Mouse (Mus musculus): ENCODE data around the gene Gm26938. TPM values are rescaled to one million over a fixed set of nuclear protein-coding genes. Genes with fewer than 3 reads are reported as not detected.

Gene Gm26938
- polyA plus RNA-seq, 1 experiment from 2014 or later, result not detected

DNA sequence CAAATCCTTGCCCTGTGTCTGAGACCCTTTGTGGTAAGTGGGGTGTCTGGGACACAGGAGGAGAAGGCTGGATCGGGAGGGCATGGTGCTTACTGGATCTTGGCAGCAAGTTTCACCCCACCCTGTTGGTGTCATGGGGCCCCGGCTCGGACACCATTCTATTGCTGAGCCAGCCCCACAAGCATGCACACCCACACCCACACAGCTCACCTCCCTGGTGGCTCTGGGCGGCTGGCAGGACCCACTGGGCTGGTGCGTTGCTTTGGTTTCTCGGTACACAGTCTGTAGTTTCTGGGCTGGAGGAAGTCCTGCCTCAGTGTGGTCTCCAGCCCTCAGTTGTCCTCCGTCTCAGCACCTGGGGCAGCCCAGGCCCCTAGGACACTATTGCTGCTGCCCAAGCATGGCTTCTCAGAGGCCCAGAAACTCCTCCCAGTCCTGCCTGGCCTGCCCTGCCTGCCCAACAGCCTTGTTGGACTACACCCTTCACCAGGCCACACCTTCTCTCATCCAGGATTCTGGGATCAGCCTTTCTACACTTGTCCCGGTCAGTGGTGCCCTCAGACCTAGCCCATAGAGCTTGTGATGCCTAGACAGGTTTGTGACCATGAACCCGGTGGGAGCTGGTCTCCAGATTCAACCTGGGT is 6.5 kb downstream of the Gm26938 start, which contains the start of gene Tmem184a:
TSS of gene Tmem184a (minus strand) at position 380 of the 644 bp plus-strand sequence.
- Histone ChIP-seq H3K27me3 (ENCODE audit: control insufficient read depth, insufficient read depth, low read length) (peaks cover 6% of the 10 kb centered on the region; the same call in 1 of the 2 replicates), H3K4me1 (ENCODE audit: control insufficient read depth, insufficient read depth, low read length) (no peaks in the 10 kb centered on the region), H3K4me2 (no peak within 1 kb of the TSS), H3K27ac (ENCODE audit: low read depth, low read length) (no peak within 1 kb of the TSS), H3K9me3 (replicated peaks; ENCODE audit: control insufficient read depth, low read length) (no peaks in the 10 kb centered on the region), H3K4me3 (ENCODE audit: low read depth, low read length) (no peak within 1 kb of the TSS), H3K9ac (ENCODE audit: low read depth, low read length) (no peak within 1 kb of the TSS), H3K36me3 (ENCODE audit: control insufficient read depth, insufficient read depth, low read length) (peaks cover 13% of the 10 kb centered on the region)
- ATAC-seq (replicated peaks; ENCODE audit: insufficient number of reproducible peaks, low FRiP score, low TSS enrichment), result no peak
- 83% methylated on average over 9 of the region's 9 CpGs for WGBS (ENCODE audit: insufficient replicate concordance)

DNA sequence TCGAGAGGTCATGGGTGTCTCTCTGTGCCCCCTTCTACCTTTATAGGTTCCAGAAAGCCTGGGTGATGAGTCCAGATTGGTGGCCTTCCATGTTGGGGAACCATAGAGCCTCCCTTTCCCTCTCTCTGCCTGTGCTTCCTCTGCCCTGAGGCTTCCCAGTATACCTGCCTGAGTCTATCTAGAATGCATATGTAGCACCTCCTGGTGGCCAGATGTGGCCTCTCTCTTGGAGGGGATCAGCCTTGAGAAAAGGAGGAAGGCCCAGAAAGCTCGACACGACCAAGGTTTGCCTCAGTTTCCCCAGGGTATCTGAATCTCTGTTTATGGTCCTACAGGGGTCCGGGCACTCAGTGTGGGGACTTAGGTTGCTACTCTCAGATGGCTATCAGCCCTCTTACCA is 7.4 kb downstream of the Gm26938 start:
- WGBS (ENCODE audit: insufficient replicate concordance), result 38% methylated on average over 4 of the region's 4 CpGs
- Histone ChIP-seq H3K36me3 (ENCODE audit: control insufficient read depth, insufficient read depth, low read length) (peaks cover 13% of the 10 kb centered on the region), H3K9me3 (replicated peaks; ENCODE audit: control insufficient read depth, low read length) (no peaks in the 10 kb centered on the region), H3K27me3 (ENCODE audit: control insufficient read depth, insufficient read depth, low read length) (peaks cover 15% of the 10 kb centered on the region), H3K27ac (ENCODE audit: low read depth, low read length) (peak overlapping the region; percentile 35; the same call in 1 of the 2 replicates), H3K9ac (ENCODE audit: low read depth, low read length) (no peak overlapping the region), H3K4me2 (no peak overlapping the region), H3K4me1 (ENCODE audit: control insufficient read depth, insufficient read depth, low read length) (no peaks in the 10 kb centered on the region), H3K4me3 (ENCODE audit: low read depth, low read length) (no peak overlapping the region)
- 0 out of 2 replicates have a peak, but pooled peaks have one; percentile 52 for ATAC-seq (replicated peaks; ENCODE audit: insufficient number of reproducible peaks, low FRiP score, low TSS enrichment)

DNA sequence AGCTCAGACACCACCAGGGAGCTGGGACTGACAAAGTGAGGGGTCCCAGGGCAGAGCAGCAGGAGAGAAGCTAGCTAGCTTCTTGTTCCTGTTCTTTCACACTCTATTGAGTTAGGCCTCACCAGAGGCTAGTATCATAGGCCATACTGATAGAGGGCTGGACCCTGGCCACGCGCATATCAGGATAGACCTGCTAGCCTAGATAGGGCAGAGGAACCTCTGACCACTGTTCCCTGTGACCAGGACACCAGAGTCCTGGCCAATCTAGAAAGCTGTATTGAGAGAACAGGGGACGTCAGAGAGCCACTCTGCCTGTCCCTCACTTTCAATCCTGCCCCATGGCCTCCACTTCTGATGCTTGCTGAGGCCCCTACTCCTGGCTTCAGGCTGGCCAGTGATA is 8.2 kb downstream of the Gm26938 start:
- H3K27ac ChIP-seq (ENCODE audit: low read depth, low read length), result peak overlapping the region; percentile 35; the same call in 1 of the 2 replicates
- H3K4me1 ChIP-seq (ENCODE audit: control insufficient read depth, insufficient read depth, low read length), result no peaks in the 10 kb centered on the region
- H3K27me3 ChIP-seq (ENCODE audit: control insufficient read depth, insufficient read depth, low read length), result peaks cover 21% of the 10 kb centered on the region
- H3K36me3 ChIP-seq (ENCODE audit: control insufficient read depth, insufficient read depth, low read length), result peaks cover 6% of the 10 kb centered on the region; the same call in 1 of the 2 replicates
- no peak overlapping the region; the same call in 1 of the 2 replicates for H3K9ac ChIP-seq (ENCODE audit: low read depth, low read length)
- ATAC-seq (replicated peaks; ENCODE audit: insufficient number of reproducible peaks, low FRiP score, low TSS enrichment), result peak; percentile 60; the same call in 1 of the 2 replicates
- H3K9me3 ChIP-seq (replicated peaks; ENCODE audit: control insufficient read depth, low read length), result no peaks in the 10 kb centered on the region
- WGBS (ENCODE audit: insufficient replicate concordance), result 52% methylated on average over 3 of the region's 3 CpGs
- no peak overlapping the region for H3K4me2 ChIP-seq
- H3K4me3 ChIP-seq (ENCODE audit: low read depth, low read length), result no peak overlapping the region

DNA sequence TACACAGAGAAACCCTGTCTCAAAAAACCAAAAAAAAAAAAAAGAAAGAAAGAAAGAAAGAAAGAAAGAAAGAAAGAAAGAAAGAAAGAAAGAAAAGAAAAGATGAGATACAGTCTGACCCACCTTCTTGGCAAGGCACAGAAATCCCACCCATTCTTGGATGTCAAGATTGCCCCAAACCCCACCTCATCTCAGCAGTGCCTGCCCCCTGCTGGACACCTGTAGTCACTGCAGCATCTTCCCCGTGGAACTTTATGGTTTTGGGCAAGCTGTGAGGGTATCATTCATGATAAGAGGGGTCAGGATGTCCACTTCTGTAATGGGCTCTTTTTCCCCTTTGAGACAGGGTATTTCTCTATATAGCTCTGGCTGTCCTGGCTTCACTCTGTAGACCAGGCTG is 8.9 kb downstream of the Gm26938 start:
- no peak overlapping the region for H3K4me3 ChIP-seq (ENCODE audit: low read depth, low read length)
- peaks cover 27% of the 10 kb centered on the region for H3K27me3 ChIP-seq (ENCODE audit: control insufficient read depth, insufficient read depth, low read length)
- ATAC-seq (replicated peaks; ENCODE audit: insufficient number of reproducible peaks, low FRiP score, low TSS enrichment), result no peak
- H3K27ac ChIP-seq (ENCODE audit: low read depth, low read length), result no peak overlapping the region
- H3K4me2 ChIP-seq, result no peak overlapping the region
- 6% methylated on average over 1 of the region's 1 CpGs for WGBS (ENCODE audit: insufficient replicate concordance)
- H3K9me3 ChIP-seq (replicated peaks; ENCODE audit: control insufficient read depth, low read length), result no peaks in the 10 kb centered on the region
- no peaks in the 10 kb centered on the region for H3K4me1 ChIP-seq (ENCODE audit: control insufficient read depth, insufficient read depth, low read length)
- H3K36me3 ChIP-seq (ENCODE audit: control insufficient read depth, insufficient read depth, low read length), result 0 out of 2 replicates have a peak, but pooled peaks cover 4% of the 10 kb centered on the region
- H3K9ac ChIP-seq (ENCODE audit: low read depth, low read length), result no peak overlapping the region

DNA sequence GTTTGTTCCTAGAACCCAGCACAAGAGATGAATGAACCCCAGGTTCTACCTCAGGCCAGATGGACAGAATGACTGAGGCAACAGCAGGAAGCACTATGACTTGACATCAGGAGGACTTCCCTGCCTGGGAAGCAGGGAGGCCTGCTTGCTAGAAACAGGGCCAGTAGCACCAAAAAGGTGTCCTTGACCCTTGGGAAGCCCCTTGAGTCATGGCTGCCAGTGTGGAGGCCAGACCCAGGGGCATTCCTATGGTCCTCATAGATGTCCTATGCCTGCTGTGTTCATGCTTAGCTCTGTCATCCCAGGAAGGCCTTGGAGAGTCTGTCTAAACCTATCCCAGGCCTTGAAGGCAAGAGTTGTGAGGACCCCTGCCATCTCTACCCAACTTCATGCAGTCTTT is 9.8 kb downstream of the Gm26938 start:
- Histone ChIP-seq H3K27me3 (ENCODE audit: control insufficient read depth, insufficient read depth, low read length) (peaks cover 27% of the 10 kb centered on the region), H3K4me3 (ENCODE audit: low read depth, low read length) (no peak overlapping the region), H3K4me1 (ENCODE audit: control insufficient read depth, insufficient read depth, low read length) (peaks cover 6% of the 10 kb centered on the region; the same call in 1 of the 2 replicates), H3K9ac (ENCODE audit: low read depth, low read length) (no peak overlapping the region), H3K36me3 (ENCODE audit: control insufficient read depth, insufficient read depth, low read length) (no peaks in the 10 kb centered on the region), H3K4me2 (no peak overlapping the region), H3K27ac (ENCODE audit: low read depth, low read length) (no peak overlapping the region), H3K9me3 (replicated peaks; ENCODE audit: control insufficient read depth, low read length) (no peaks in the 10 kb centered on the region)
- no peak for ATAC-seq (replicated peaks; ENCODE audit: insufficient number of reproducible peaks, low FRiP score, low TSS enrichment)

DNA sequence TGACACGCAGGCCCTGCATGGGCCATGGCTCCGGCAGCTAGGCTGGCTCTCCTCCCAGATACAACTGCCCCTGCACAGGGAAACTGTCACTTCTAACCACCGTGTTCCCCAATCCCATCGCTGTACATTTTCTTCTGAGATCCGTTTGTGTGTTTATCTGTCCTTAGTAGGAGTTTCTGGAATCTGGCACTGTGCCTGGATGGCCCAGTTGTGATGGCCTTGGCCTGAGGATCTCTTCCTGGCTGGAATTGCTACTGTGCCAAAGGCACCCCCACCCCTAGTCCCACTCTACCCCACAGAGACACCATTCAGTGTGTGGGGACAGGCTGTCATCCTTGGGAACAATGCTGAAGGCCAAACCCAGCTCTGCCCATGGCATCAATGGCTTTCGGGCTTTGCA is 10.2 kb downstream of the Gm26938 start:
- H3K27me3 ChIP-seq (ENCODE audit: control insufficient read depth, insufficient read depth, low read length), result peaks cover 27% of the 10 kb centered on the region
- no peak overlapping the region for H3K4me3 ChIP-seq (ENCODE audit: low read depth, low read length)
- peaks cover 8% of the 10 kb centered on the region; the same call in 1 of the 2 replicates for H3K4me1 ChIP-seq (ENCODE audit: control insufficient read depth, insufficient read depth, low read length)
- WGBS (ENCODE audit: insufficient replicate concordance), result 67% methylated on average over 6 of the region's 6 CpGs
- no peak overlapping the region for H3K4me2 ChIP-seq
- no peaks in the 10 kb centered on the region for H3K36me3 ChIP-seq (ENCODE audit: control insufficient read depth, insufficient read depth, low read length)
- no peak overlapping the region for H3K27ac ChIP-seq (ENCODE audit: low read depth, low read length)
- ATAC-seq (replicated peaks; ENCODE audit: insufficient number of reproducible peaks, low FRiP score, low TSS enrichment), result no peak
- no peaks in the 10 kb centered on the region for H3K9me3 ChIP-seq (replicated peaks; ENCODE audit: control insufficient read depth, low read length)
- no peak overlapping the region for H3K9ac ChIP-seq (ENCODE audit: low read depth, low read length)

DNA sequence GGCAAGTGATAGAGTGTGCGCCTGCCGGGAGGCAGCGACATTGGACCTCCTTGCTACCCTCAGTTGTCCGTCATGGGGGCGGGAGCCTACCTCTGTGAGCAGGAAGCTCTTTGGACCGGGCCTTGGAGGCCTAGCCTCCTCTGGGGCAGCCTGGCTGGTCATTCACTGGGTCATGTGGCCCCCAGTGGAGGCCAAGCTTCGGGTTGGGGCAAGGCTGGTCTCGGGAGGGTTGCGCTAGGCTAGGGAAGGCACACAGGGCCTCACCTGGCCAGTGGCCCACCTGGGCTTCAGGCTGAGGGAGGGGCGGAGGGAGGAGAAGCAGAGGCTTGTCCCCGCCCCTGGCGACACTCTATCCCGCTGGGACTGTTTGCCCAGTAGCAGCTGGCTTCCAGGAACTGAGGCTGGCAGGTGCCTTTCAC is 12.2 kb downstream of the Gm26938 start:
- ATAC-seq (replicated peaks; ENCODE audit: insufficient number of reproducible peaks, low FRiP score, low TSS enrichment), result no peak
- WGBS (ENCODE audit: insufficient replicate concordance), result 6% methylated on average over 13 of the region's 13 CpGs
- no peak overlapping the region for H3K27ac ChIP-seq (ENCODE audit: low read depth, low read length)

DNA sequence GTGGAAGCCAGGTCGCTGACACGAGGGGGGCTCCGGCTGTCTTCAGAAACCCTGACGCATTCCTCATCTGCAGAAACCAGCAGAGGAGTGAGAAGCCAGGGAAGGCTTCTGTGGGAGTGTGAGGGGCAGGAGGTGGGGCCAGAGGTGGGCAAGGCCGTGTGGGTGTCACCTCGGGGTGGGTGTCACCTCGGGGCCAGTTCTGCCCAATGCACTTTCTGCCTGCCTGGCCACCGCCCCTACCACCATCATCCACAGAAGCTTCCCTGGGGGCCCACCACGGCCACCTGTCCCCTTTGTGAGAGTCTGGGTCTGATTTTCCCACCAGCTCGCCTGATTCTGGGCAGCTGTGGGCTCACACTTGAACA is 13.1 kb downstream of the Gm26938 start:
- peaks cover 27% of the 10 kb centered on the region for H3K27me3 ChIP-seq (ENCODE audit: control insufficient read depth, insufficient read depth, low read length)

More for the DNA sequence above, 12.2 kb downstream of the Gm26938 start:
- Histone ChIP-seq H3K9me3 (replicated peaks; ENCODE audit: control insufficient read depth, low read length) (no peaks in the 10 kb centered on the region), H3K27me3 (ENCODE audit: control insufficient read depth, insufficient read depth, low read length) (peaks cover 27% of the 10 kb centered on the region), H3K36me3 (ENCODE audit: control insufficient read depth, insufficient read depth, low read length) (no peaks in the 10 kb centered on the region), H3K9ac (ENCODE audit: low read depth, low read length) (no peak overlapping the region), H3K4me3 (ENCODE audit: low read depth, low read length) (no peak overlapping the region), H3K4me1 (ENCODE audit: control insufficient read depth, insufficient read depth, low read length) (peaks cover 8% of the 10 kb centered on the region; the same call in 1 of the 2 replicates), H3K4me2 (no peak overlapping the region)

More for the DNA sequence above, 13.1 kb downstream of the Gm26938 start:
- peak overlapping the region; percentile 34 for H3K4me2 ChIP-seq
- no peak for ATAC-seq (replicated peaks; ENCODE audit: insufficient number of reproducible peaks, low FRiP score, low TSS enrichment)
- peak overlapping the region; percentile 34; the same call in 1 of the 2 replicates for H3K9ac ChIP-seq (ENCODE audit: low read depth, low read length)
- H3K36me3 ChIP-seq (ENCODE audit: control insufficient read depth, insufficient read depth, low read length), result no peaks in the 10 kb centered on the region
- peak overlapping the region; percentile 23; the same call in 1 of the 2 replicates for H3K4me3 ChIP-seq (ENCODE audit: low read depth, low read length)
- peaks cover 8% of the 10 kb centered on the region; the same call in 1 of the 2 replicates for H3K4me1 ChIP-seq (ENCODE audit: control insufficient read depth, insufficient read depth, low read length)
- H3K27ac ChIP-seq (ENCODE audit: low read depth, low read length), result no peak overlapping the region
- H3K9me3 ChIP-seq (replicated peaks; ENCODE audit: control insufficient read depth, low read length), result no peaks in the 10 kb centered on the region
- 36% methylated on average over 9 of the region's 10 CpGs for WGBS (ENCODE audit: insufficient replicate concordance)
